Mouse (Mus musculus) ES-Bruce4 (cell line): ENCODE measurements around the gene Phldb2. TPM values are rescaled to one million over a fixed set of nuclear protein-coding genes. Genes with fewer than 3 reads are reported as not detected.

ENCODE experiments used
- H3K27ac ChIP-seq: 2 replicates; pipeline ENCODE4 v1.5.1; 2012; ENCODE audit warnings: low read length, inconsistent platforms; ENCODE audit not compliant: insufficient read depth
- H3K27me3 ChIP-seq: 2 replicates; pipeline ENCODE4 v1.6.1; 2012; ENCODE audit warnings: mild to moderate bottlenecking, low read length, inconsistent platforms; ENCODE audit not compliant: control insufficient read depth, poor library complexity, insufficient read depth, severe bottlenecking
- H3K36me3 ChIP-seq: 2 replicates; pipeline ENCODE4 v1.6.1; 2012; ENCODE audit warnings: inconsistent platforms, mild to moderate bottlenecking, low read length, moderate library complexity; ENCODE audit not compliant: control insufficient read depth, poor library complexity, insufficient read depth, severe bottlenecking
- H3K4me1 ChIP-seq: one replicate; pipeline ENCODE4 v1.8.1; 2011; ENCODE audit warnings: low read length; ENCODE audit not compliant: control insufficient read depth, insufficient read depth
- H3K4me3 ChIP-seq: 2 replicates; pipeline ENCODE4 v1.5.1; 2011; ENCODE audit warnings: low read depth, mild to moderate bottlenecking, low read length
- H3K9ac ChIP-seq: 2 replicates; pipeline ENCODE4 v1.6.1; 2012; ENCODE audit warnings: low read depth, mild to moderate bottlenecking, inconsistent platforms; ENCODE audit not compliant: poor library complexity, severe bottlenecking
- H3K9me3 ChIP-seq: replicated peaks from 2 replicates; pipeline ENCODE4 v1.6.1; 2012; ENCODE audit warnings: mild to moderate bottlenecking, low read length, inconsistent platforms; ENCODE audit not compliant: control insufficient read depth, poor library complexity, insufficient read depth, severe bottlenecking
- CTCF ChIP-seq: IDR thresholded peaks from one replicate; pipeline ENCODE4 v1.8.1; 2011; ENCODE audit warnings: low read depth, low read length
- EP300 ChIP-seq: IDR thresholded peaks from 2 replicates; pipeline ENCODE4 v1.6.1; 2011; ENCODE audit warnings: low read depth, low read length; ENCODE audit not compliant: insufficient read depth
- POLR2A ChIP-seq: IDR thresholded peaks from one replicate; pipeline ENCODE4 v1.8.1; 2011; ENCODE audit warnings: low read length; ENCODE audit not compliant: insufficient read depth
- polyA plus RNA-seq: library from polyadenylated mRNA; stranded (reverse); fragments of >200 nt; gene quantifications from 2 replicates; pipeline ENCODE4 v1.2.4, GENCODE M21; 2011; ENCODE audit warnings: low read depth; ENCODE audit not compliant: missing spikeins, insufficient read depth, insufficient read length

Phldb2 gene
- polyA plus RNA-seq, 1 experiment: 60.9 TPM

GRCm38 (mm10) chr16:45699301-45699700 is 254.1 kb downstream of the Phldb2 start:
- Histone ChIP-seq H3K4me3 (no peak overlapping the region), H3K9me3 (no peaks in the 10 kb centered on the region), H3K27ac (no peak overlapping the region), H3K36me3 (no peaks in the 10 kb centered on the region), H3K9ac (no peak overlapping the region), H3K27me3 (no peaks in the 10 kb centered on the region), H3K4me1 (no peaks in the 10 kb centered on the region)
- no peak for TF ChIP-seq EP300
- no peak for TF ChIP-seq CTCF
- no peak for TF ChIP-seq POLR2A

GRCm38 (mm10) chr16:45697996-45698395 is 255.4 kb downstream of the Phldb2 start:
- Histone ChIP-seq H3K9ac (no peak overlapping the region), H3K36me3 (no peaks in the 10 kb centered on the region), H3K4me3 (no peak overlapping the region), H3K27me3 (no peaks in the 10 kb centered on the region), H3K27ac (no peak overlapping the region), H3K4me1 (no peaks in the 10 kb centered on the region), H3K9me3 (no peaks in the 10 kb centered on the region)
- no peak for TF ChIP-seq POLR2A
- TF ChIP-seq EP300: no peak
- TF ChIP-seq CTCF: no peak

Other genes with a start within 250 kb of the Phldb2 start
- gene Tagln3, start 229.0 kb downstream of the Phldb2 start, polyA plus RNA-seq: 3.7 and 4.9 TPM in 2 replicates
- 24.1 and 25.9 TPM in 2 replicates for gene Abhd10, start 210.6 kb downstream of the Phldb2 start, polyA plus RNA-seq
- 3.3 and 3.5 TPM in 2 replicates for gene Plcxd2, start 56.6 kb upstream of the Phldb2 start, polyA plus RNA-seq
- not detected in 2 replicates for gene Cd96, start 166.7 kb upstream of the Phldb2 start, polyA plus RNA-seq
- gene Gm4737, start 201.5 kb upstream of the Phldb2 start, polyA plus RNA-seq: 142 and 152 TPM in 2 replicates